Mouse (Mus musculus) lung, postnatal 14 days (tissue): ENCODE measurements around the gene Bcas3.

Experiments
- DNase-seq: peaks from one replicate; pipeline ENCODE4 v3.0.0; 2021

Gene Bcas3

DNA sequence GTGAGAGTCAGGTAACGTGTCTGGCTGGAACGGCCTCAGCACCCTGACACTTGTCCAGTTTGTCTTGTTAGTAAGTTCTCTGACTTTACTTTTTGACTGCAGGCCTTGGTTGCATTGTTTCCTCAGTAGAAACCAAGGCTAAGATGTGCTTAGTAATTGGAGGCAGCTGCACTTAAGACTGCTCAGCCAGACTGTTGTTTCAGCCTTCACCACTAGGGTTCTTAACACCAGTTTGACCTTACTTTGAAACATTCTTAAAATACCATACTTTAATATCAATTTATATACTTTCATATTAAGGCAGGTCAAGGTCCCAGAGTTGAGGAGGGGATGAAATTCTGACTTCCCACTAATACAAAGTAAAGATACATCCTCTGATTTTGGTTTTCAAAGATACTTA is 273.9 kb downstream of the Bcas3 start:
- no peak for DNase-seq

DNA sequence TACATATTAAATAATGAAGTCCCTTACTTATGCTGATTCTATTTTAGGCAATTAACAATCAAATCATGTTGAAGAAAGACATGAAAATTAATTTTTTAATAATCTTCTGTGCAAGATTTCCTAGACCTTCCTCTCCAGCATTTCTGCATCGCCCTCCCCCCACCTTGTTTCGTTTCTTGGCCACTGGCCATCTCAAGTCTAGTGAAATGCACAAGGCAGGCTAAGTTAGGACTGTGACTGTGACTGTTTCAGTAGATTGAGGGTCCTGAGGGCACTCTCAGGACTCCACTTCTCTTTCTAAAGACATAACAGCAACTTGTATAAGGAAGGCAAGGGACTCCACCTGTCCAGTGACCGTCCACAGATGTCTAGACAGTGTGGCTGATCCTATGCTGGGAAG is 274.4 kb downstream of the Bcas3 start:
- no peak for DNase-seq

DNA sequence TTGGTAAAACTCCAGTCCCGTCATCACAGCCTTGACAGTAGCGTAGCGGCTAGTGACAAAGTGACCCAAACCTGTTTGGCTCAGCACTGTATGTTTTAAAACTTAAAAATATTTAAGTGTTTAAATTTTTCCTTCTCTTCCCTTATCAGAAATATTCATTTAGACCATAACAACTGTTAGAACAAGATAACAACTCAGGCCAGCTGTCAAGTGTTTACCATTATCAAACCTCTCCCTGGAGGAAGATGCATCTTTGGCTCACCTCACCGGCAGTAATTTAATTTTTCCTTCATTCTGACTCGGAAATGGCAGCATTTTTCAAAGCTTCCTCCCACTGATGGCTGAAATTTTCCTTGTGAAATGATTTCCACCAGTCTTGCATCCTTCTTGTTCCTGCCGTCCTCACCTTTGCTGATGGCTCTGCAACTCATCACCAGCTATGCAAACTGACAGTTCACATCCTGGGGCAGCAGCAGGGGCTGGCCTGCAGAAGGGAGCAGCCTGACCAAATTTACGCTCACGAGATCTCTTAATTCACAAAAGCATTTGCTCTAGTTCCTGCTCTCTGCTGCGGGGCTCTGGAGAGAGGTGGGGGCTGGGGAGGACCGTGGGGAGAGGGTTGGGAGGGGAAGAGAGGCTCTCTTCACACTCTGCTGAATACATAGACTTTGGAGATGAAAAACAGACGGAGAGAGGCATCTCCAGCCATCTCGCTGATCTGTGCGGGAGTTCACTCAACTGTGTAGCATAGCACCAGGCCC is 275.5 kb downstream of the Bcas3 start:
- DNase-seq: no peak

DNA sequence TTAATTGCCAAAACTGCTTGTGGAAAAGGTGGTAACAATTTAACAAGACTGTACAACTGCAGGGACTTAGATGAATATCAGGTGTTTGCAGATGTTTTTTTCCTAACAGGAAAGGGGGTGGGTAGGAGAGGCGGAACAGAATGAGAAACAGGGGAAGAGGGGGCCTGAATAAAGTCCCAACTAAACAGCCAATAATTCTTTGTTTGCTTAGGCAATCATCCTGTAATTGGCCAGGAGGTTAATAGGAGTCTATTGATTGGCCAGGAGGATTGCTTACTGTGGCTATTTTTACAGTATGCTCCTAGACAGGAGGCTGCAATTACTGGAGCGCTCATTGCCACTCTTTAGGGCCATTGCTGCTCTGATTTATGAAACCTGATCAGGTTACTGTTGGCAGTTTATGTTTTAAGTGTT is 279.6 kb downstream of the Bcas3 start:
- no peak for DNase-seq

- DNase-seq: no peak
These were observed 285.9 kb downstream of the Bcas3 start for GRCm38 (mm10) chr11:85638696-85639495.

DNA sequence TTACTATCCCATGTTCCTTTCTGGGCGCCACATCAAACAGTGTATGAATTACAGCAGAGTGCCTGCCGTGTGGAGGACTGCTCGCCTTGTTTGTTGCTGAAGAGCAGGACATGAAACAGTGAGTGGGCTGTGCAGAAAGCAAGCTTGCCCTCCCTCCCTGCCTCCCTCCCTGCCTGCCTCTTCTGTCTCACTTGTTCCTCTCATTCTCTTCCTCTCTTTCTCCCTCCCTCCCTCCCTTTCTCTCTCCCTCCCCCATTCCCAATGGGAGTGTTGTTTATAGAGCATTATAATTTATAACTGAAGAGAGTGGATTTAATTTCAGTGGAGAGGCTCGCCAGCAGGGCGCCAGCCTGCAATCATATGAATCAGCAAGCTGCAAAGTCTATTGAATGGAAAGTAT is 287.7 kb downstream of the Bcas3 start:
- DNase-seq: no peak

DNA sequence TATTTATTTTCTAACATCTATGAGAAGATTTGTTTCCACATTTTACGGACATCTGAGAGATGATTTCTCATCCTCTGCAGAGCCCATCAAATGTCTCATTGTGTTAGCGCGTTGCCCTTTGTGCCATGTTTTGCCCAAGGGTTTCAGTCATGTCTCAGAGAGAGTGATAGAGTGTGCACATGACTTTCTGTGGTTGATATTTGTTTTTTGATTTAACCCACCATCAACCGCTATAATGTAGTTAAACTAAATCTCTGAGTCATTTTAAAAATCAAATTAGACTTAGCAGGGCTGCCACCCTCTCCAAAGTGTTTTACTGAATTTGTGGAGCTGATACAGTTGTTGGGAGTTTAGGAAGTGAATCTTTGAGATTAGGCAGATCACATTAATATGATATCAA is 288.5 kb downstream of the Bcas3 start:
- no peak for DNase-seq

- DNase-seq: no peak
These were observed 289.6 kb downstream of the Bcas3 start for GRCm38 (mm10) chr11:85642591-85642990.

GRCm38 (mm10) chr11:85643025-85643424 is 290.1 kb downstream of the Bcas3 start:
- no peak for DNase-seq

DNA sequence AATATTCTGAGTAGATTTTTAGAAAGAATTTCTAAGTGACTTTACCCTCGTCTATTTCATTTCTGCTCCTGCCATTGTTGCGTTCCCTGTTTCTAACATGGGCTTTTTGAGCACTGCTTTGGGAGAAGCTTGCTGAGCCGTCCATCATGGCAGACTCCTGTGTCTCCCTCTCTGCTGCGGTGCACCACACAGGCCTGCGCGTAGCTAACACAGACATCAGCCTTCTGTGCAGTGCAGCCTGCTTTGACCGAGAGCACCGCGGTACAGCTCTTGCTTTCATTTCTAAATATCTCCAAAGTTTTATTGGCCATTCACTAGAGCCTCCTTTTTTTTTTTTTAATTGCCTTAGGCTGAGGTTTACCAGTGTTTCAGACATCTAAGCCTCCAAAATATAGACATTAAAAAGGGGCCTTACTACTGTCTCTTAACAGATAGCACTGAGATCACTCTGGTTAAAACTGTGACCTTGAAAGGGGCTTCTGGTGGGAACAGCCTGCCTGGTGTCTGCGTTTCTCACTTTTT is 290.6 kb downstream of the Bcas3 start:
- no peak for DNase-seq

- no peak for DNase-seq
These were observed 291.2 kb downstream of the Bcas3 start for GRCm38 (mm10) chr11:85644027-85644747.

GRCm38 (mm10) chr11:85644748-85645060 is 291.7 kb downstream of the Bcas3 start:
- DNase-seq: no peak

DNA sequence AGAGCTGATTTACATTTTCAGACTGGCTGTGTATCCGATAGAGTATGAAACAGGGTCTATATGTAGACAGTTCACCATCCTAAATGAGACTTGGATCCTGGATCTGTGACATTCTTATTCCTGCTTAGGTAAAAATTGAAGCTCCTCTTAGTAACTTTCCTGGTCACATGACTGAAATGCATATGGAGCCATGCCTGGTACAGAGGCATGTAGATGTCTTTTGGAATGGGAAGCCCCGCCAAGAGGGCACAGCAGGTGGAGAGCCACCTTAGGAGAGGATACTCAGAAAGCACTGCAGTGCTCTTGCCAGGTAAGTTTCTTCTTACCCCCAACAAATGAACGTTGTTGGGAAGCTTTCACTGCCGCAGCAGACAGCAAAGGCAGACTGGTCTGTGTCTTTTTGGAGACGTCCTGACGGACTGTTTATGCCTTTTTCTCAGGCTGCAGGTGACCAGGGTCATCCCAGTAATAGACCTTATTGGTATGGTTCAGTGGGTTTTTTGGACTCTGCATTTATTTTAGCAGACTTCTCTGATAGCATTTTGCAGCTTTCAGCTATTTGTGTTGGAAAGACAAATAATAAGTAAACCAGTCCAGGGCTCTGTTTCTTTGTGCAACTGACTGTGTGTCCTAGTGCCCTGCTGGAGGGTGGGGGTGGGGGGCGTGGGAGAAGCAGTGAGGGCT is 292.3 kb downstream of the Bcas3 start:
- no peak for DNase-seq

DNA sequence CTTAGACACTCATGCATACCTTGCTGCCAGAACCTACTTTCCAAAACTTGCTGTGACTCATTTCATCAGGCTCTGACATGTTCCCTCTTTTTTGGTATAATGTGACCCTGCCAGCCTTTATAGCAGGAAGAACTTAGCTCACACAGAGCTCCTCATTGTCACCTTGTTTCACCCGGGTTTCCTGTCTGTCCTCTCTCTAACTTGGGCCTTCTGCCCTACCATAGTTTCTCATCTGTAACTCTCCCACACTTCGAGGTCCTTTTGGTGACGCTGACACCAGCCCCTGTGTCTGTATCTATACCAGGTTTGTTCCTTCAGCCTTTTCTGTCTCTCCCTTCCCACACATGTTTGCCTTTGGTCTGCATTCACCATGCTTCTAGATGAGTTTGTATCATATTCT is 295.9 kb downstream of the Bcas3 start:
- no peak for DNase-seq

DNA sequence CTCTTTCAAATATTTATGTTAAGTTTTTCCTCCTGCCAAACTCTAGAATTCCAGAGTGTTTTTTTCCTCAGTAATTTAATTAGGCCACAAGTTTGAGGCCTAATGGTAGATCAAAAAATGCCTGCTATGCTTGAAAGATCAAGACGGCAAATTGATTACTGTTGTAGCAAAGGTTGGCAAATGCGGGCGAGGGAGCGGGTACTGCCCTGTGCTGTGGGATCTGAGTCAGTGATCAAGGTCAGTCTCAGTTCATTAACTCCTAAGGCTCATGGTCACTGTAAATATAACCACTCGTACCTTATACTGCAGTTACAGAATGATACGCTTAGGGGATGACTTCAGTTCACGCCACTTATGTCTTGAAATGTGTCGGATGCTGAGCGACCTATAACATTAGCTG is 296.4 kb downstream of the Bcas3 start:
- no peak for DNase-seq

GRCm38 (mm10) chr11:85657471-85657870 is 304.5 kb downstream of the Bcas3 start:
- no peak for DNase-seq

DNA sequence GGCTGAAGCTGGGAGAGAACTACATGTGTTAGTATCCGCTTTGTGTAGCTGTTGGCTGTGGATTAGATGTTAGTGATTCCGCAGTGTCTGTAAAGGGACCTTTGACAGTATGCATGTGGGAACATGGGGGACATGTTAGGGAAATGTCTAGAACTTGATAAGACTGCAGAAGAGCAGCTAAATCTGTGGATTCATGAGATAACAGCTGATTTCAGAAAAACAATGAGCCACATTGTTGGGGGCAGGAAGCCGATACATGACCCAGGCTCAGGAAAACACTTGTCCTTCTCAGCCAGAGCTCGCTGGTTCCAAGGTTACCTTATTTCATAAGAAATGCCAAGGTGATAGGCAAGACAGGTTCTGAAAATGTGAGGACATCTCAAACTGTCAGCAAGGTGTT is 307.3 kb downstream of the Bcas3 start:
- no peak for DNase-seq

- no peak for DNase-seq
These were observed 314.2 kb downstream of the Bcas3 start for GRCm38 (mm10) chr11:85667176-85667575.

GRCm38 (mm10) chr11:85667741-85668140 is 314.8 kb downstream of the Bcas3 start:
- DNase-seq: no peak

DNA sequence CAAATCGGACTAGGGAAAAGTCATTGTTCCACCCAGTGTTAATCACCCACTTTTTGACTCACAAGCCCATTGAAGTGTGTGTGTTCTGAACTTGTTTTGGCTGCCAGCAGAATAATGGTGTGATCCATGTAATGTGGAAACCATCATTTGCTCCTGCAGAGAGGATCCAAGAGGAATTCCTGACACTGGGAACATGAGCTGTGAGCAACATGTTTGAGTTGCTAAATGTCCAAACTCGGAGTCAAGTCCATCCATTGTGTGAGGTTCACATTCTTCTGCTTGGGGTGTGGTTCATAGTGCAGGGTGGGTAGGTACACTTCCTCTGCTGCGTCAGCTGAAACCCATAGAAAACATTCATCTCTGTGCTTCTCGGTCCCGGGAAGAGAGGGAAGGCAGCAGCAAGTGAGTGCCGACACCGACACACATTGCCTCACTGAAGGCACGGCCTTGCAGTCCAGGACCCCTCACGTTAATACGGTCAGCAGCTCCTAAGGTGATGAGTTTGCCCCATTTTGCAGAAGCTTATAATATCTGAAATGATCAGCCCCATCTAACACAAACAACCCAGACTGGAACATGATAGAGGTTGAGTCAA is 320.0 kb downstream of the Bcas3 start:
- no peak for DNase-seq

DNA sequence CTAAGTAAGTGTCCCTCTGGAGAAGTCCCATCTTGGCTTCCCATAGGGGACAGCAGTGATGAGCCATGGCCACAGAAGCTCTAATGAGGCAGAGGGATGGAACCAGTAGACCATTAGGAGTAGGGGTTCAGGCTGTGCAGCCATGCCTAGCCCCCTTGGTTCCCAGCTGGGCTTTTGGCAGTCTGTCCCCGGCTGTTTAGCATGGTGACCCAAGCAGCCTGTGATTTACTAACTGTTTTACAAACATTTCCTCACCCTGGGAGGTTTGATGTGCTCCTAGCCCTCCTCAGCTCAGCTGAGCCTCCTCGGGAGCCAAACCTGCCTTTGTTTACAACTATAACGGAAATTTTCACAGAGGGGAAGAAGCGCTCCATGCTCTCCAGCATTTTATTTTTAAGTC is 322.3 kb downstream of the Bcas3 start:
- DNase-seq: peak; percentile 49

GRCm38 (mm10) chr11:85676357-85677004 is 323.5 kb downstream of the Bcas3 start:
- no peak for DNase-seq
